Mouse (Mus musculus) thymus, adult 18-20 months (tissue): ENCODE measurements around the gene Trmt10a.

Source experiments
- DNase-seq, 2 experiments: peaks; one replicate each; pipeline ENCODE4 v3.0.0; 2022; ENCODE audit warnings: mixed read lengths in 2 of 2

The Trmt10a gene

DNA sequence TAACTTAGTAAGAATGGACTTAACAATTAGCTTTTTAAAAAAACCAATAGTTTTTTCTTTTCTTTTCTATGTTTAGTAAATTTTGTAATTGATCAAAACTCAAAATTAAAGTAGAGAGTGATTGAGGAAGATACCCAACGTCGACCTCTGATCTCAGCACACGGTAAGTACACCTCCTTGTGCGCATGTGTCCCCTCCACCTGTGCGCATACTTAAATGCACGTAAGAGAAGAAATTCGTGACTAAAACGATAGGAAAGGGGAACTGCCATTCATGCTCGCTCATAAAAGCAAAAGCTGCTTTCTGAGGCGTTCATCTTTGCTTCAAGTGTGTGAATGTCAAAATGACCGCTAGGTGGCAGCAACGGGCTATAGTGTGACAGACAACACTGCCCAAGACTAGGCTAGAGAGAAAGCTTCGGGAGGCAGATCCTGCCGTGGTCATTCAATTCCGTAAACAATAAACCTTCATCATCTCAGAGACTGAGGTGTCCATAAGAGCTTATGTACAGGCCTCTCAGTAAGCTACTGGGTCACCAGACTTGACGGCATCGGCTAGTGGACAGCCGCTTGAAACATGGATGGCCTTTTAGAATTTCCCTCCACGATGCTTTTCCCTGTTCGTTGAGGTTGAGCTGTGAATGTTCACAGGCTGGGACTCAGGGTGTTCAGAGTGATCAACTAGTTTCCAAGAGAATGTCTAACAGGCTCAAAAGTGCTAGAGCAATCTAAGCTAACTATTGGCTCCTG, 54.9 kb downstream of the Trmt10a start:
- peak; percentile 21 to 41 for DNase-seq

- no peak for DNase-seq
These were observed 55.4 kb downstream of the Trmt10a start for GRCm38 (mm10) chr3:138198722-138199068.

- DNase-seq, result no peak
These were observed 65.6 kb downstream of the Trmt10a start for GRCm38 (mm10) chr3:138208821-138209220.
